Mouse (Mus musculus) cerebellum, adult (tissue): Measurements from ENCODE around the gene Uncx.
"Not testable (repeated sequence)": the region's sequence is repeated elsewhere in the genome, so short reads cannot be mapped to it uniquely, and the experiment has no call there.

Experiments used
- ATAC-seq: cut with Nextera tagmentation; 2 replicates; pipeline ENCODE4 v1.9.2; 2017; ENCODE audit warnings: mild to moderate bottlenecking, moderate library complexity, mixed read lengths; ENCODE audit not compliant: insufficient number of reproducible peaks, low FRiP score, low TSS enrichment

Gene Uncx

DNA sequence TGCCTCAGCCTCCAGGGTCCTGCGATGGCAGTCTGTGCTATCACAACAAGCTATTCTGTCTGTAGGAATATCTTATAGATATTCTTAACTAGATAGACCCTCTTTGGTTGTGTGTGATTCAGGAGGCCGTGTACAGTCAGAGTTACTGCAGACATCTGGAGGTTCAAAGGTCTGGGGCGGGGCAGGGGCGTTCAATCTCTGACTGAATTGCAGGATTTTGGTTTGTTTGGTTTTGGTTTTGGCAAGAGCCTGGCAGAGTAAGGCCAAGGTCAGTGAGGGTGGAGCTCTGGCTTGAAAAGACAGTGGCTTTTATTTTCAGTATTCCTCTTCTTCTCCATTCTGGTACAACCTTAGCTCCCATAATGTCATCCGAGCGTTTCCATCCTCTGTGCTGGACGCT, 16.5 kb downstream of the Uncx start:
- no peak for ATAC-seq

DNA sequence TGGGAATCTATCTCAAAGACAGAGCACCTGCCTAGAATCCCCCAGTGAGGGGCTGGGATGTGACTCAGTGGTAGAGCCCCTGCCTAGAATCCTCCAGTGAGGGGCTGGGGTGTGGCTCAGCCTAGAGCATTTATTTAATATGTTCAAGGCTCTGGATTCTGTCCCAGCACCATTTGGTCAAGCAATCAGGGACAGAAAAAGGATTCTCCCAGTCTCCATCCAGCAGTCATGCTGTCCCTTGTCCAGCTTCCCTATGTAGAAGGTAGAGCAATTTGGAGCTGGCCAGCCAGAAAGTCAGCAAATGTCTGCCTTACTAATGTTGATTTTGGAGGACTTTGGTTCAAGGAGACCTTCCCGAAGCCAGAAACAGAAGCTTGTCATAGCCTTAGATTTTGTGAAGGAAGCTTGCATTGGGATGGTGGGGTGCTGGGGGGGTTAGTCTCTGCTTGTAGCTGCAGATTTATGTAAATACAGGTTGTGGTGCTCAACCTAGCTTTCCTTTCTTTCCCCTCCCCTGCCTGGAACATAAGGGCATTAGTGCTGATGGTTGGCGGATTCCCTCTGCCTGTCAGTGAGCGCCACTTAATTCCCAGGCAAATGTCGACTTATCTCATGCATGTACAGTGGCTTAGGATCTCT, 18.2 kb downstream of the Uncx start:
- ATAC-seq, result no peak

DNA sequence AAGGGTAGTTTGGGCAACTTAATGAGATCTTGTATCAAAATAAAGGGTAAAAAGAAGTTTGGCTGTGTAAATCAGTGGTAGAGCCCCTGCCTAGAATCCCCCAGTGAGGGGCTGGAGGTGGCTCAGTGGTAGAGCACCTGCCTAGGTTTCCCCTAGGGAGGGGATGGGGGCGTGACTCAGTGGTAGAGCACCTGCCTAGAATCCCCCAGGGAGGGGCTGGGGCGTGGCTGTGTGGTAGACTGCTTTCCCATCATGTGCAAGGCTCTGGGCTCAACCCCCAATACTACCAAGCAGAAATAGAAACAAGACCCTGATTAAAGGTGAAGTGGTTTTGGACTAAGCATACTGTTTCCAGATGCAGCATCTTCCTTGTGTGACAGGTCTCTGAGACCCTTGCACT, 21.4 kb downstream of the Uncx start:
- ATAC-seq, result no peak

- no peak for ATAC-seq
Observed at GRCm38 (mm10) chr5:139565462-139565861, 22.2 kb downstream of the Uncx start.

DNA sequence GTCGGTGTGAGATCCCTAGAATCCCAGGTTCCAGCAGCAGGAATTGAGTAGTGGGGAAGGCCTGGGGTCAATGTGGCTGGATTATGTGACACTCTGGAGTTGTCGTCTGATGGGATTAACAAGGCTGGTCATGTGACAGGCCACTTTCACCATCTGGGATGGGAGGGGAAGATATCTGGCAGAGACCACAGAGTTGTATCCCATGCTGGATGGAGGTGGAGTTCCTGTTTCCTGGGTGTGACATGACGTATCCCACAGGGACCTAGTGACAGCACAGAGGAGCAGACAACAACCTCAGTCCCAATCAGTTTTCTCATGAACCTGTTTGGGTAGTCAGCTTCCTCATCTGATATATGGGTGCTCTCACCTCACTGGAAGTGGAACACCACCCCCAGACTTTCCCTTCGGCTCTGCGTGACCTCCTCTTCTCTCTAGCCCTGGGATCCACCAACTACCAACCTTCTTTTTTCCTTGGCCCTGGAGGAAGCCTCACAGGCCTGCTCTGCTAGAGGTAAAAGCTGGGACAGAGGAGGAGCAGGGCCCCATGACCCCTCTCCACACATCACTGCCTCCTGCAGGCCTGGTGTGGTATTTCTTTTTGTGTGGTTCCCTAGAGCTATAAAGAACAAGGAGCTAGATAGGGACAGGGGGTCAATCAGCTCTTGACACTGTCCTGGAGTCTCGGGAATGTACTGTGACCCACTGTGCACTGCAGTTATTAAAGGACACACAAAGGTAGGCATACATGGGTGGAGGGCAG, 23.5 kb downstream of the Uncx start:
- ATAC-seq, result no peak

DNA sequence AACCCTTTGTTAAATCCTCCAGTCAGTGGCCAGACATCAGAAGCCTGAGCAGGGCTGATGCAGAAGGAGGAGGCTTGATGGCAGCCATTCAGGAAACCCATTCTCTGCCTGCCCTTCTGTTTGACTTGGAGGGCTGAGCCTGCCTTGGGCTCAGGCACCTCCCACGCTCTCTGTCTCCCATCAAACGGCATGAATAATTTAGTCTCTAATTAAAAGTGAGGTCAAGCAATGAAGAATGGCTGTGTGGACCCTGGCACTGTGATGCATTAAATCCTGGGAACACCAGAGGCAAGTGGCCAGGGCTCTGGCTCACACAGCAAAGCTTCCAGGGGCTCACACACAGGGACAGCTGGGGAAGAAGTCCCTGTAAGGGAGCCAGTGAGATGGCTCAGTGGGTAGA, 24.8 kb downstream of the Uncx start:
- no peak for ATAC-seq

- ATAC-seq, result no peak
Observed at GRCm38 (mm10) chr5:139572526-139572925, 29.2 kb downstream of the Uncx start.

DNA sequence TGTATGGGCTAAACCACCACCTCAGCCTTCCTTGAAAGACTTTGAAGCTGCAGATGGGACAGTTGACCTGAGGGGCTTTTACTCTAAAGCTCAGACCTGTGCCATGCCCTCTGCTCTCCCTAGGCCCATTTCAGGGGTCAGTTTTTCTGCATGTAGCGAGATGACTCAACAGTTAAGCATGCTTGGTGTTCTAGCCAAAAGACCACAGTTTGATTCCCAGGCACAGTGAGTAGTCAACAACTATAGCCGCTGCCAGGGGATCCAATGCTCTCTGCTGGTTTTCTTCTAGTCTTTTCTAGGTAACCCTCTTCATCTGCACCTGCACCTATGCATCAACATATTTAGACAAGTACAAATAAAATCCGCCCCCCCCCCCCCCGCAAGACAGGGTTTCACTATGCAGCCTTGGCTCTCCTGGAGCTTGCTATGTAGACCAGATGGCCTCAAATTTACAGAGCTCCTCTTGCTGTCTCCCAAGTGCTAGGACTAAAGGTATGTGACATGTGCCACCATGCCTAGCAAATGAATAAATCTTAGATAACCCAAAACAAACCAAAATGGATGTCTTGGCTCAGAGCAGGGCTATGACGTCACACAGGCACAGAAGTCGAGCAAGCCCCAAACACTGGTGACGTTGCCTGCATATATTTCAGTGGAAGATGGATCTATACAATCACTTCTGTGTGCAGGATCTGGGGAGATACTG, 30.5 kb downstream of the Uncx start:
- ATAC-seq, result peak; percentile 40; the same call in 1 of the 2 replicates

GRCm38 (mm10) chr5:139575054-139575453, 31.8 kb downstream of the Uncx start:
- no peak for ATAC-seq

DNA sequence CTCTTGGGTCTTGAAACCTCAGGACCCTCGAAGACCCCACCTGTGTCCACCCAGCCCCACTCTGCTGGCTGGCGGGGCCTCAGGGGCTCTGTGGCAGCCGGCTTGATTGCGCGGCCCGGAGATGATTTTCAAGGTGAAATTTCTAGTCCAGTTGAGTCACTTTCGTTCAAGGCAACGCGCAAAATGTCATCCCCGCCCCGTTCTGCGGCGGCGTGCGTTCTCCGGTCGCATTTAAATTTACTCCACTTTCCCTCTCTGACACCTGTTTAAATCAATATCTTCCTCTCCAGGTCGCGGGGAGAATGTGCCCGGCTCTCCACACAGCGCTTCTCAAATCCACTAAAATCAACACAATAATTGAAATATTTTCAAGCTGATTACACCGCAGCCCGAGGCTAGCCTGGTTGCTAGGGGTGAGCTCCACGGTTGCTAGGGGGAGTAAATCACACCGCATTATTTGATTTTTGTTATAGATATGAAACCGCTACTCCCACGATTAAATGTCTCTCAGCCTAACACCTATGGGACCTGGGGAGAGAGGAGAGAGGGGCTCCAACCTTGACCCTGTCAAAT, 37.0 kb downstream of the Uncx start:
- ATAC-seq, result no peak

DNA sequence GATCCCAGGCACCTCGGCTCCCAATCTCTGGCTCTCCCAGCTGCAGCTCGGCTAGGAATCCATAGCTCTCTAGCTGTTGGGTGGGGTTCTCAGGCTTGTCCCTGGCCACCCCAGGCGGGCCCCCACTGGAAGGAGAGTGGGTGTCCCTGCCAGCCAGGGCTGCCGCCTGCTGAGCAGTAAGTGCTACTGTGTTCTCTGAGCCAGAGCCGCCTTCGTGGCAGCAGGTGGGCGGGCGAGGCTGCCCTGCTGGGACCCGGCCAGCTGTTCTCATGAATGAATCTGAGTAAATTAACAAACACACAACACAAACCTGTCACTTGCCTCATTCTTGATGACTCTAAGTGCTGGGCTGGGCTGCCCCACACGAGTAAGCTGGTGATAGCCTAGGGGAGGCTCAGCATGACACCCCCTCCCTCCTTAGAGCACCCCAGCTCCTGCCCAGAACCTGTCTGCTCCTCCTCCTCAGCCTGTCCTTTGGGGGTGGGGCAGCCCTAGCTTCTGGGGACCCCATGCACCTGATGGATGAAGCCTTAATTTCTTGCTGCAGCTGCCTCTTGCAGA, 38.1 kb downstream of the Uncx start:
- no peak for ATAC-seq

DNA sequence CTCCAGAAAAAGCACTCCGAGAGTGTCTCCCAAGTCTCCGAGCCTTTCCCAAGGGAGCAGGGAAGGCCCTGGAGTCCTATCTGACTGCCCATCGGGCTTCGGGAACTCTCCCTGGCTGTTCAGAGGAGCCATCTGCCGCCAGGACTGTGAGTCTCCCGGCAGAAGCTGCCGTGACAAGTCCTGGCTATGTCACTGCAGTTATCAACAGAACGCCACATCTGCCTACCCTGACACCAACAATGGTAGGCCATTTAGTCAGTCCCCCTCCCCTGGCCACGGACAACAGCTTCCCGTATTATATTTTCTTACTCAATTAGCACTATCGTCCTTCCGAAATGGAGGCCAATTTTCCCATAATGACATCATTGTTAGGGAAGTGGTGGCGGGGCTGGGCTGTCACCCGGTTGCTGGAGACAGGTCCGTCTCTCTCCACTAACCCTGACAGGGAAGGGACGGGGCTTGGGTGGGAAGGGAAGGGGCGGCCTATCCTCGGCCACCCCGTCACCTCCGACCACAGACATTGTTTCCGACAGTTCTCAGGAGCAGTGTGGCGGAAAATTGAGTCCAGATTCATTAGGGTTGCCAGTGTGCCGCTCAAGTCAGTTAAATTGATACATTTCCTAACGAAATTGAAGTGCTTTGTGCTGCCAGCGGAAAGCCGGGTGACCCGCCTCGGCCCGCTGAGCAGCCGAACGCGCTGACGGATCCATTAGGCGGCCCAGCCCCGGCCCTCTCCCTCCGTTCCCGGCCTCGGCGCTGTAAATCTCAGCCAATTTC, 41.9 kb downstream of the Uncx start:
- ATAC-seq, result peak; percentile 77; the same call in 1 of the 2 replicates

DNA sequence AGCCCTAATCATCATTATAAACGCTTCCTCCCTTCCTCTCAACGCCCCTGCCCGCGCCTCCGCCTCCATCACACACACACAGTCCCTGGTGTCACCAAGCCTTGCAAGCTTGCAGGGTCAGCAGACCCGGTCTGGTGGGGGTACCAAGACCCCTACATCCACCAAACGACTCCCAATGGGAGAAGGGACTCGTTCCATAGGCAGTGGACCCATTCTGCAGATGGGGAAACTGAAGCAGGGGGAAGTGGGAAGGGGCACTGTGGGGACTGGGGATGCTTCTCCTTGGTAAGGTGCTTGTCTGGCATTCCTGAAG, 42.4 kb downstream of the Uncx start:
- no peak for ATAC-seq

GRCm38 (mm10) chr5:139587459-139587858, 44.2 kb downstream of the Uncx start:
- ATAC-seq, result not testable (repeated sequence)

- not testable (repeated sequence) for ATAC-seq
Observed at GRCm38 (mm10) chr5:139590682-139591360, 47.5 kb downstream of the Uncx start.

GRCm38 (mm10) chr5:139592011-139592410, 48.7 kb downstream of the Uncx start:
- ATAC-seq, result no peak

- ATAC-seq, result no peak
Observed at GRCm38 (mm10) chr5:139592850-139593249, 49.6 kb downstream of the Uncx start.

- no peak for ATAC-seq
Observed at GRCm38 (mm10) chr5:139593746-139594145, 50.5 kb downstream of the Uncx start.

DNA sequence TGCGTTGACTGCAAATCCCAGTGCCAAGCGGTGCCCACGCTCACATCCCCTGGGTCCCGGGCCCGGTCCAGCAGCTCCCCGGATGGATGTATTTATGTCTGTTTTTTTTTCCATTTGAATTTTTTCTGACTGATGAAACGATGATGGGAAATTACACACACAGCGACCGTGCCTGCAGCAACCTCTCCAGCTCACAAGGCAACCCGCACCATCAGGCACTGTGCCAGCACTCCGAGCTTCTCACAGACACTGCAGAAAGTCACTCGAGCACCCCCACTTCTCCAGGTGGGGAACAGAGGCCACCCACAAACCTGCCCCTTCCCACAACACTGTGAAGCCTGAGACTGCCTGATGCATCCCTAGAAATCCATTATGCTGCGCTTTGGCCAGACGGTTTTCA, 51.7 kb downstream of the Uncx start:
- 0 out of 2 replicates have a peak, but pooled peaks have one; percentile 27 for ATAC-seq
